Mouse (Mus musculus) 3T3-L1 (cell line): ENCODE measurements around the gene Mia2.
"Not testable (repeated sequence)": the region's sequence is repeated elsewhere in the genome, so short reads cannot be mapped to it uniquely, and the experiment has no call there.

Source experiments
- DNase-seq: peaks from one replicate; pipeline ENCODE4 v3.0.0-alpha.2; 2015; ENCODE audit warnings: low read depth, low spot score

Mia2 gene

DNA sequence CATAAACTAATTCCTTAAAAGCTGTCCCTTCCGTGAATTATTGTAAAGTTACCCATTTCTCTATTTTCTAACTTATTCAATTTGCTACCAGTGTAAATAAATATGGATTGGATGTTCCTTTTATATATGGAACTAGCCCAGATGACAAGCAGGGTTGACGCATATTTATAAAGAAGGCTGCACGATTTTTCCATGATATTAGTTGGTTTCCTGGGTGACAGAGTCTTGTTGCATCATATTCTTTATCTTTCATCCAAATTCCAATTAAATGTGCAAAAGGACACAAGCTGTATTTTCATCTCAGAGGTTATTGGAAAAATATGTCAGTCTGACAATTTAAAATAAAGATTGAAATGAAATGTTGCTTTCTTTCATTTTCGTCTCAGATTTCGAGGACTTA, 142.8 kb downstream of the Mia2 start:
- no peak for DNase-seq

DNA sequence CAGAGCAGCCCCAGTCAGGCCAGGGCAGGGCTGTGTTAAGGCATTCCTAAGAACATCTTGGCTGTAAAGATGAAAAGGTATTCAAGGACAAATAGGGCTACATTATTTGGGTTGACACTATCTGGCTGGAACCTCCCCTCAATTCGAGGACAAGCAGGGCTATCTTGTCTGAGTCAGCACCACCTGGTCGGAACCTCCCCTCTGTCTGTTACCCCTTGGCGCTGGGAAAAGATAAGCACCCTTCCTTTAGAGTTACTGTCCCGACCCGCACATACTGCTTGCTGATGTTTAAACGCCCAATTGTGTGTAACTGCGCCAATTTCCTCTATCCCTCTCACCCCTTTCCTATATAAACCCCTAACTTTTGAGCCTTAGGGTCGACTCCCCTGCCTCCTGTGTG, 145.4 kb downstream of the Mia2 start:
- DNase-seq: not testable (repeated sequence)
